Mouse (Mus musculus) heart, adult 2 months (tissue): ENCODE data around the gene H2-Ob.

Experiments
- CTCF ChIP-seq: fragments of 200-600 bp; IDR thresholded peaks from 2 replicates; pipeline ENCODE4 v1.8.1; 2022; ENCODE audit warnings: antibody characterized with exemption, mild to moderate bottlenecking, moderate library complexity
- EP300 ChIP-seq: fragments of 200-500 bp; IDR thresholded peaks from 2 replicates; pipeline ENCODE4 v1.6.1; 2011; ENCODE audit warnings: low read depth, low read length, control low read depth; ENCODE audit not compliant: insufficient read depth
- POLR2A ChIP-seq: fragments of 200-500 bp; IDR thresholded peaks from 2 replicates; pipeline ENCODE4 v1.6.1; 2011; ENCODE audit warnings: mild to moderate bottlenecking, low read depth, low read length, control low read depth; ENCODE audit not compliant: insufficient read depth

GRCm38 (mm10) chr17:34192852-34193251 lies 45.9 kb upstream of the H2-Ob start:
- TF ChIP-seq CTCF (no peak), POLR2A (no peak), EP300 (no peak)
